Comparison of ENCODE assay signal across 13 mouse cellular contexts in genomic region chr3:27067206-27067605, GRCm38 (mm10).
DNase-seq lines count a peak whose midpoint lies in the region; ATAC-seq and TF ChIP-seq lines count a peak whose summit lies in the region.
"Had no signal": no experiment of that assay in that cellular context is flagged by ENCODE, and none has a peak within 500 bp of the region (broad histone marks: within the 10 kb centered on the region; RNA-seq: fewer than 3 reads in every experiment).

No protein-coding gene starts in this region.

- no peak overlapping the region for H3K4me3 ChIP-seq in layer of hippocampus, adult 2 months
- H3K4me3 ChIP-seq: heart, embryonic 15.5 days; liver, embryonic 13.5 days; myocyte had no signal

- DNase-seq in layer of hippocampus, adult 2 months (ENCODE audit: low spot score in 2 of 2) = no peak
- no peak for DNase-seq in layer of hippocampus, adult 11-12 months (ENCODE audit: low spot score)
- DNase-seq in MN1 (ENCODE audit: low spot score) = peak; percentile 22
- no peak for DNase-seq in right cerebral cortex, postnatal 36 days (ENCODE audit: low spot score in 2 of 2)
- DNase-seq in cerebellum, adult 18-20 months = no peak
- DNase-seq: adrenal gland, adult 2 months; cerebellum, adult 9-11 months; kidney, postnatal 14 days; liver, embryonic 13.5 days had no signal

- TF ChIP-seq CTCF in layer of hippocampus, adult 2 months (conservative IDR thresholded peaks at IDR 0.05) = peak; percentile 63

- no peak overlapping the region for H3K27ac ChIP-seq in layer of hippocampus, adult 2 months
- H3K27ac ChIP-seq: heart, embryonic 15.5 days; liver, embryonic 13.5 days had no signal

- peak; percentile 65 for ATAC-seq in CD4-positive, CD25-positive, alpha-beta regulatory T cell, adult 4 months
- ATAC-seq in inflammation-experienced regulatory T-cells, adult 6 months = peak; percentile 46
